In the genomic region with DNA sequence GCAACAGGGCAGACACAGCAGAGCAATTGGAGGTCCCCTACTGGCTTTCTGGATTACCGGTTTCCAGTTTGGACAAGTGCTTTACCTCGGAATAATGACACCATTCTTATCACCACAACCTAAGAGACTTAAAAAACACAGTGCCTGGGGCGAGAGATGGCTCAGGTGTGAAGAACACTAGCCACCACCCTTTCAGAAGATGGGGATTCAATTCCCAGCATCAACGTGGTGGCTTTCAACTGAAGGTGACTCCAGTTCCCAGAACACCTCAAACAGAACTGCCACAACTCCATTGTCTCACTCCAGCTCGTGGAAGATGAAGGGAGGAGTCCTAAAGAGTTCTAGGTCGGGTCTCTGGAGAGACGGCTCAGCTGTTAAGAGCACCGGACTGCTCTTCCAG, we compare ENCODE assay signal across 22 mouse cellular contexts. TPM values are rescaled to one million over a fixed set of nuclear protein-coding genes. Genes with fewer than 3 reads are reported as not detected.
DNase-seq lines count a peak whose midpoint lies in the region; TF ChIP-seq lines count a peak whose summit lies in the region.
"Had no signal": no experiment of that assay in that cellular context is flagged by ENCODE, and none has a peak within 500 bp of the region (broad histone marks: within the 10 kb centered on the region; RNA-seq: fewer than 3 reads in every experiment).

No protein-coding gene starts in this region.

- peak overlapping the region; percentile 98; the same call in 1 of the 2 replicates for H3K27ac ChIP-seq in gastrocnemius, adult 2 months
- peak overlapping the region; percentile 12; the same call in 1 of the 2 replicates for H3K27ac ChIP-seq in embryonic facial prominence, embryonic 10.5 days (replicated peaks)
- H3K27ac ChIP-seq: forebrain, embryonic 13.5 days; forebrain, embryonic 15.5 days had no signal

- H3K9me3 ChIP-seq in E14TG2a.4 (ENCODE audit: low read length) = no peaks in the 10 kb centered on the region
- no peaks in the 10 kb centered on the region for H3K9me3 ChIP-seq in embryonic facial prominence, embryonic 10.5 days
- H3K9me3 ChIP-seq: embryonic facial prominence, embryonic 12.5 days; forebrain, embryonic 13.5 days; forebrain, embryonic 15.5 days had no signal

- intact Hi-C loops in gastrocnemius, adult 2 months (cut with DNase I) = loop anchor here (5.0 kb wide), 1 partner anchor 178 kb away; no protein-coding TSS in a partner anchor

- H3K4me1 ChIP-seq in E14TG2a.4 (replicated peaks; ENCODE audit: low read depth, low read length) = peaks cover 83% of the 10 kb centered on the region
- peaks cover 31% of the 10 kb centered on the region for H3K4me1 ChIP-seq in embryonic facial prominence, embryonic 10.5 days

- no peak for TF ChIP-seq CTCF in gastrocnemius, adult 2 months (IDR thresholded peaks at IDR 0.05)
- no peak for TF ChIP-seq CTCF in E14TG2a.4 (conservative IDR thresholded peaks at IDR 0.05; ENCODE audit: low read length)

- H3K36me3 ChIP-seq in E14TG2a.4 (ENCODE audit: insufficient read depth, low read length) = no peaks in the 10 kb centered on the region
- no peaks in the 10 kb centered on the region for H3K36me3 ChIP-seq in embryonic facial prominence, embryonic 10.5 days (replicated peaks)
- H3K36me3 ChIP-seq: embryonic facial prominence, embryonic 12.5 days; forebrain, embryonic 15.5 days had no signal

- WGBS in embryonic facial prominence, embryonic 10.5 days = 89% methylated on average over 8 of the region's 8 CpGs

- no peak for DNase-seq in gastrocnemius, adult 2 months
- no peak for DNase-seq in gastrocnemius, adult 18-20 months (ENCODE audit: low spot score)
- DNase-seq in ES-CJ7 (ENCODE audit: low read depth, low spot score) = peak; percentile 58
- DNase-seq in embryonic facial prominence, embryonic 10.5 days (ENCODE audit: low spot score) = no peak
- DNase-seq in adrenal gland, adult (ENCODE audit: inconsistent age in 2 of 2, low spot score in 1 of 2) = no peak
- DNase-seq in Muller cell, postnatal 12 days (ENCODE audit: inconsistent ontology term) = no peak
- no peak for DNase-seq in left cerebral cortex, adult 8-10 months (ENCODE audit: low spot score in 2 of 2)
- DNase-seq: adrenal gland, adult 8-10 months; adrenal gland, postnatal 14 days; adrenal gland, postnatal 36 days; cerebellum, postnatal 10 days; cerebellum, postnatal 36 days; embryo, embryonic 11 days; forebrain, postnatal 0 days had no signal

- peaks cover 38% of the 10 kb centered on the region for H3K27me3 ChIP-seq in E14TG2a.4 (ENCODE audit: insufficient read depth, low read length)
- H3K27me3 ChIP-seq in embryonic facial prominence, embryonic 10.5 days (replicated peaks; ENCODE audit: low read depth, poor library complexity, severe bottlenecking) = peaks cover 20% of the 10 kb centered on the region
- H3K27me3 ChIP-seq: embryonic facial prominence, embryonic 12.5 days; forebrain, embryonic 15.5 days; Patski had no signal

- H3K4me3 ChIP-seq in gastrocnemius, adult 2 months = no peak overlapping the region
- H3K4me3 ChIP-seq in E14TG2a.4 (replicated peaks; ENCODE audit: low read length) = peak overlapping the region; percentile 29; the same call in 1 of the 2 replicates
- H3K4me3 ChIP-seq in embryonic facial prominence, embryonic 10.5 days = no peak overlapping the region
- H3K4me3 ChIP-seq: embryonic facial prominence, embryonic 12.5 days; forebrain, embryonic 13.5 days; forebrain, embryonic 15.5 days had no signal

RNA-seq across cellular contexts. Expression of a gene that starts 5.8 kb away (rescaled TPM):
- 100 to 1,000 TPM in 1 of 2 experiments, 10 to 100 TPM in 1; 92.2 to 111 TPM for total RNA-seq in gastrocnemius, adult 2 months (2021)
- total RNA-seq in gastrocnemius, adult 18-20 months (2021) = 100 to 1,000 TPM; 107 TPM
- polyA plus RNA-seq in embryonic facial prominence, embryonic 10.5 days (2016; fragmentation: Nextera tagmentation; extraction: Ambion mirVana) = 42.2 and 49.0 TPM in 2 replicates
- total RNA-seq in left cerebral cortex, adult 8-10 months (2022) = 10 to 100 TPM; 27.2 to 33.7 (median 29.5) TPM

RNA-seq across cellular contexts. Expression of a gene that starts 10.5 kb away (rescaled TPM):
- total RNA-seq in gastrocnemius, adult 2 months (2021) = 1 to 10 TPM; 3.8 to 5.6 TPM
- total RNA-seq in gastrocnemius, adult 18-20 months (2021) = 1 to 10 TPM; 3.6 to 8.1 TPM
- polyA plus RNA-seq in embryonic facial prominence, embryonic 10.5 days (2016; fragmentation: Nextera tagmentation; extraction: Ambion mirVana) = 1.7 and 2.1 TPM in 2 replicates
- total RNA-seq in left cerebral cortex, adult 8-10 months (2022) = 10 to 100 TPM in 2 of 4 experiments, 1 to 10 TPM in 2; 3.8 to 35.1 (median 15.5) TPM
- total RNA-seq: MEL had no signal

RNA-seq across cellular contexts. Expression of a gene that starts 23.6 kb away (rescaled TPM):
- total RNA-seq in gastrocnemius, adult 2 months (2021) = under 1 TPM in 1 of 2 experiments, not detected in 1; 0.13 TPM
- under 1 TPM in 1 of 2 experiments, not detected in 1; 0.11 TPM for total RNA-seq in gastrocnemius, adult 18-20 months (2021)
- polyA plus RNA-seq in embryonic facial prominence, embryonic 10.5 days (2016; fragmentation: Nextera tagmentation; extraction: Ambion mirVana) = 0.22 and 0.28 TPM in 2 replicates
- total RNA-seq in left cerebral cortex, adult 8-10 months (2022) = 1 to 10 TPM; 1.4 to 2.5 (median 1.8) TPM
- total RNA-seq: common myeloid progenitor, adult 5-6 weeks had no signal
- polyA plus RNA-seq: C2C12 had no signal

RNA-seq across cellular contexts. Expression of a gene that starts 23.6 kb away (rescaled TPM):
- not detected for total RNA-seq in gastrocnemius, adult 2 months (2021)
- under 1 TPM in 1 of 2 experiments, not detected in 1; 0.11 TPM for total RNA-seq in gastrocnemius, adult 18-20 months (2021)
- 0.26 and 0.37 TPM in 2 replicates for polyA plus RNA-seq in embryonic facial prominence, embryonic 10.5 days (2016; fragmentation: Nextera tagmentation; extraction: Ambion mirVana)
- total RNA-seq in left cerebral cortex, adult 8-10 months (2022) = under 1 TPM; 0.57 to 0.74 (median 0.64) TPM
